Mouse (Mus musculus): ENCODE measurements at regions not wholly inside any gene's neighbourhood (a gene's known extent, or its start where the extent isn't known, plus 50 kb on each side); places are given as distances from the start of the nearest gene placed in this dataset.

GRCm38 (mm10) chr2:167847281-167848077 is 84.4 kb upstream of the Ptpn1 start:
- no peak for TF ChIP-seq UBTF (IDR thresholded peaks at IDR 0.05; ENCODE audit: low read depth, low read length)
- no peak for TF ChIP-seq POLR2A (IDR thresholded peaks at IDR 0.05; ENCODE audit: low read depth, low read length)
- TF ChIP-seq CTCF (conservative IDR thresholded peaks at IDR 0.05 in 1 of 2, IDR thresholded peaks at IDR 0.05 in 1 of 2; ENCODE audit: low read depth in 2 of 2, low read length in 2 of 2): no peak
- TF ChIP-seq IRF4 (IDR thresholded peaks at IDR 0.05; ENCODE audit: low read depth, low read length): no peak
- TF ChIP-seq USF1 (IDR thresholded peaks at IDR 0.05; ENCODE audit: low read depth, low read length): no peak
- no peak for TF ChIP-seq EP300 (IDR thresholded peaks at IDR 0.05; ENCODE audit: low read length)
- no peak for TF ChIP-seq HCFC1 (IDR thresholded peaks at IDR 0.05; ENCODE audit: low read depth, low read length)
- TF ChIP-seq MXI1 (IDR thresholded peaks at IDR 0.05; ENCODE audit: low read depth, low read length): no peak
- TF ChIP-seq ELF1 (IDR thresholded peaks at IDR 0.05; ENCODE audit: low read depth, low read length): no peak
- no peak for TF ChIP-seq E2F4 (IDR thresholded peaks at IDR 0.05; ENCODE audit: insufficient replicate concordance, low read depth, low read length)
- TF ChIP-seq KAT2A (IDR thresholded peaks at IDR 0.05; ENCODE audit: insufficient replicate concordance, low read length): no peak
- TF ChIP-seq RAD21 (IDR thresholded peaks at IDR 0.05; ENCODE audit: low read depth, low read length): no peak
- no peak for TF ChIP-seq CHD2 (IDR thresholded peaks at IDR 0.05; ENCODE audit: low read length)
- TF ChIP-seq ZNF384 (IDR thresholded peaks at IDR 0.05; ENCODE audit: low read depth, low read length): no peak
